ENCODE assay signal across 8 mouse cellular contexts in genomic region chr8:105471314-105472015, GRCm38 (mm10). TPM values are rescaled to one million over a fixed set of nuclear protein-coding genes. Genes with fewer than 3 reads are reported as not detected.
DNase-seq lines count a peak whose midpoint lies in the region; ATAC-seq lines count a peak whose summit lies in the region.

Tppp3 (minus strand) TSS chr8:105471526.

- peak; percentile 77 for ATAC-seq in common myeloid progenitor, adult 5-6 weeks (replicated peaks; ENCODE audit: low read depth, poor library complexity, severe bottlenecking)
- peak; percentile 89 for ATAC-seq in hindbrain, embryonic 14.5 days (ENCODE audit: low FRiP score)

- H3K36me3 ChIP-seq in hindbrain, embryonic 14.5 days (replicated peaks; ENCODE audit: control insufficient read depth, insufficient read depth), result peaks cover 12% of the 10 kb centered on the region

- H3K9ac ChIP-seq in hindbrain, embryonic 14.5 days, result peak within 1 kb of the TSS; percentile 67

- H3K4me3 ChIP-seq in hindbrain, embryonic 14.5 days (replicated peaks; ENCODE audit: low read length), result peak within 1 kb of the TSS; percentile 36

- peak within 1 kb of the TSS; percentile 74 for H3K27ac ChIP-seq in hindbrain, embryonic 14.5 days

- peak; percentile 94 for DNase-seq in adrenal gland, adult 2 months
- peak; percentile 98 for DNase-seq in gastrocnemius, adult 18-20 months (ENCODE audit: low spot score)
- peak; percentile 84 for DNase-seq in hindbrain, embryonic 14.5 days (ENCODE audit: low spot score)
- DNase-seq in left cerebral cortex, adult 11 months (ENCODE audit: low spot score), result peak; percentile 85
- peak; percentile 97 for DNase-seq in lung, postnatal 25 days (ENCODE audit: low spot score)
- peak; percentile 98 for DNase-seq in retina, embryonic 14.5 days (ENCODE audit: low spot score)
- DNase-seq in urinary bladder, adult 18-20 months (ENCODE audit: low spot score in 2 of 2), result peak; percentile 77 to 92

- H3K27me3 ChIP-seq in hindbrain, embryonic 14.5 days (ENCODE audit: control insufficient read depth, insufficient read depth, low read length), result no peaks in the 10 kb centered on the region

- H3K4me2 ChIP-seq in hindbrain, embryonic 14.5 days (replicated peaks), result peak within 1 kb of the TSS; percentile 63

- WGBS in hindbrain, embryonic 14.5 days, result 3% methylated on average over 25 of the region's 25 CpGs

- peaks cover 52% of the 10 kb centered on the region for H3K4me1 ChIP-seq in hindbrain, embryonic 14.5 days (replicated peaks; ENCODE audit: control insufficient read depth, insufficient read depth, low read length)

- H3K9me3 ChIP-seq in hindbrain, embryonic 14.5 days (ENCODE audit: control insufficient read depth, low read length), result no peaks in the 10 kb centered on the region

RNA-seq across cellular contexts. Expression of gene Tppp3, which starts in this region (rescaled TPM):
- total RNA-seq in adrenal gland, adult 2 months (2021), result 10 to 100 TPM; 26.2 to 37.5 TPM
- 50.8 and 65.2 TPM in 2 replicates for polyA plus RNA-seq in adrenal gland, adult 2 months (2012; rRNA removed)
- total RNA-seq in common myeloid progenitor, adult 5-6 weeks (2017), result not detected in 2 replicates
- total RNA-seq in gastrocnemius, adult 18-20 months (2021), result 10 to 100 TPM; 47.9 to 56.7 TPM
- polyA plus RNA-seq in hindbrain, embryonic 14.5 days (2014; fragmentation: Nextera tagmentation; extraction: Ambion mirVana), result 204 and 207 TPM in 2 replicates

Comparison
In these comparisons a context has a peak if more than half of its experiments do, and no peak if none do; other contexts are left out.
1. Peak in every context shown above with its lines: DNase-seq, ATAC-seq, H3K4me3 ChIP-seq and H3K27ac ChIP-seq.
2. RNA of gene Tppp3 (total RNA-seq): 47.9 to 56.7 TPM in gastrocnemius, adult 18-20 months and 26.2 to 37.5 TPM in adrenal gland, adult 2 months; not detected in common myeloid progenitor, adult 5-6 weeks; every median in the first group is over 10 times any median in the second.
3. Peak in ATAC-seq in common myeloid progenitor, adult 5-6 weeks; RNA of the gene not detected or under 1 TPM.